Mouse (Mus musculus) forebrain, embryonic 14.5 days (tissue): ENCODE measurements around the gene Slco2b1. TPM values are rescaled to one million over a fixed set of nuclear protein-coding genes. Genes with fewer than 3 reads are reported as not detected.

Experiments used
- ATAC-seq: fragments of 200-750 bp; cut with Nextera tagmentation; 2 replicates; pipeline ENCODE4 v1.8.0; 2017; ENCODE audit warnings: mild to moderate bottlenecking, moderate library complexity
- DNase-seq: peaks from one replicate; pipeline ENCODE4 v3.0.0-alpha.2; 2015; ENCODE audit warnings: low spot score
- H3K27ac ChIP-seq: fragments of 300-500 bp; sonication (generic); 2 replicates; pipeline ENCODE4 v1.5.1; 2014; ENCODE audit warnings: low read depth, mild to moderate bottlenecking, control low read depth, low read length, moderate library complexity
- H3K27me3 ChIP-seq: fragments of 300-500 bp; sonication (generic); replicated peaks from 2 replicates; pipeline ENCODE4 v1.6.1; 2014; ENCODE audit warnings: low read length, control low read depth, mixed read lengths; ENCODE audit not compliant: control insufficient read depth, insufficient read depth
- H3K36me3 ChIP-seq: fragments of 300-500 bp; sonication (generic); 2 replicates; pipeline ENCODE4 v1.6.1; 2014; ENCODE audit warnings: low read length, control low read depth; ENCODE audit not compliant: control insufficient read depth, insufficient read depth
- H3K4me1 ChIP-seq: fragments of 300-500 bp; sonication (generic); 2 replicates; pipeline ENCODE4 v1.6.1; 2014; ENCODE audit warnings: antibody characterized with exemption, low read length, control low read depth; ENCODE audit not compliant: control insufficient read depth, insufficient read depth
- H3K4me2 ChIP-seq: fragments of 300-500 bp; sonication (generic); 2 replicates; pipeline ENCODE4 v1.6.1; 2014; ENCODE audit warnings: mild to moderate bottlenecking, control low read depth, low read length
- H3K4me3 ChIP-seq: fragments of 300-500 bp; sonication (generic); 2 replicates; pipeline ENCODE4 v1.5.1; 2014; ENCODE audit warnings: low read depth, low read length, control low read depth
- H3K9ac ChIP-seq: fragments of 300-500 bp; sonication (generic); 2 replicates; pipeline ENCODE4 v1.6.1; 2014; ENCODE audit warnings: mild to moderate bottlenecking, low read length, control low read depth, moderate library complexity
- H3K9me3 ChIP-seq: fragments of 300-500 bp; sonication (generic); replicated peaks from 2 replicates; pipeline ENCODE4 v1.6.1; 2016; ENCODE audit warnings: low read length, control low read depth, mixed read lengths; ENCODE audit not compliant: control insufficient read depth
- WGBS: fragments of 180-500 bp; shearing (Covaris S2); extraction: QIAGEN DNeasy Blood & Tissue Kit; methylation state at CpG from one replicate; pipeline ENCODE4 v1.1.7; 2014; 5-methylcytosine and 5-hydroxymethylcytosine counted together
- polyA plus RNA-seq: library from polyadenylated mRNA; unstranded; fragments of >200 nt; fragmentation: Nextera tagmentation; extraction: Ambion mirVana; gene quantifications from 2 replicates; pipeline ENCODE4 v1.2.1, GENCODE M21; 2014

Gene Slco2b1
- polyA plus RNA-seq, 1 experiment from 2014 or later = 3.4 TPM

- no peaks in the 10 kb centered on the region for H3K36me3 ChIP-seq
- H3K9me3 ChIP-seq = no peaks in the 10 kb centered on the region
- H3K4me1 ChIP-seq = peaks cover 4% of the 10 kb centered on the region; the same call in 1 of the 2 replicates
- H3K4me2 ChIP-seq = no peak overlapping the region
- H3K4me3 ChIP-seq = no peak overlapping the region
- no peak for DNase-seq
- no peak; the same call in 1 of the 2 replicates for ATAC-seq
- H3K9ac ChIP-seq = no peak overlapping the region
- 64% methylated on average over 11 of the region's 11 CpGs for WGBS
- no peak overlapping the region for H3K27ac ChIP-seq
- H3K27me3 ChIP-seq = no peaks in the 10 kb centered on the region
Observed at GRCm38 (mm10) chr7:99664571-99665485, 46.3 kb downstream of the Slco2b1 start.

DNA sequence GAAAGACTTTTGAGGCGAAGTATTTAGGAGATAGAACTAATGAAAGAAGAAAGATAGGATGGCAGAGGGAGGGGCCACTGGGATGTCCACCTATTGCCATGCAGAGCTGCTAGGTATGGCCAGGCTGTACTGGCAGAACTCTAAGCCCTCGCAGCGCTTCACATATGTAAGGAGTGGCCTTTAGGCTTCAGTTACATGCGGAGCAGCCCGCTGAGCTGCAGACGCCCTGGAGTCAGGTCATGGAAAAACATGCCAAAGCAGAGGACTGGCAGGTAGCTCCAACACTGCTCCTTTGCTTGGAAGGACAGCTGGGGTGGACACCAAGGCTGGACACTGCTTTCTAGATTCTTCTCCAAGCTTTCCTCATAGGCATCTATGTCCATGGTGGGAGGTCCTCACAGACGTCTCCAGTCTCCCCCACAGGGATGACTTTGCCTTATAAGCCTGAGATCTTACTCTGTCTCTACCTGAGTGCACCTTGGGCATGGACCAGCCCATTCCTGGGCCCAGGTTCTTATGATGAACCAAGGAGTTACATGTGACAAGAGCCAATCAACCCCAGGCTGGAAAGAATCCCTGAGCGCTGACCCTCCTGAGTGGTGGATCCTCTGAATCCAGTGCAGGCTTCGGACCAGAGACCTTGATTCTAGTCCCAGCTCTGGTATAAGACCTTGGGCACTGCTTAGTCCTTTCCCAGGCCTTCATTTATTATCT lies 47.5 kb downstream of the Slco2b1 start:
- ATAC-seq (no peak), DNase-seq (no peak)
- H3K36me3 ChIP-seq = no peaks in the 10 kb centered on the region
- no peaks in the 10 kb centered on the region for H3K27me3 ChIP-seq
- H3K4me3 ChIP-seq = no peak overlapping the region
- H3K27ac ChIP-seq = no peak overlapping the region
- no peaks in the 10 kb centered on the region for H3K9me3 ChIP-seq
- H3K9ac ChIP-seq = no peak overlapping the region
- peaks cover 4% of the 10 kb centered on the region; the same call in 1 of the 2 replicates for H3K4me1 ChIP-seq
- 91% methylated on average over 9 of the region's 9 CpGs for WGBS
- no peak overlapping the region for H3K4me2 ChIP-seq

DNA sequence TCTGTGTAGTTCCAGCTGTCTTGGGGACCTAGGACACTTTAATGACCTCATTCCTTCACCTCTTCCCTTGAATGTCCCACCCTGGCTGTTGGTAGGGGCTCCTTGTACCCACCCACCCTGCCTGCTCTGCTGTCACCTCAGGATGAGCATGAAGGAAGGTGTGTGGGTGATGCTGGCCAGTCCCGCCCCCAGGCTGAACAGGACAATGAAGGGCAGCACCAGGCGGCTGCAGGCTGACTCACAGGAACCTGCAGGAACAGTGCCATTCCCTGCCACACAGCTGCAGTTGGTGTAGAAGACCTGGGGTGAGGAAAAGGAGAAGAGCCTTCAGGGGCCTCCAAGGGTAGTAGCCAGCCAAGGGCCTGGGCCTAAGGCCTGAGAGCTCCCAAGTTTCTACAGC lies 48.8 kb downstream of the Slco2b1 start:
- DNase-seq (no peak), ATAC-seq (no peak)
- Histone ChIP-seq H3K27ac (no peak overlapping the region), H3K36me3 (no peaks in the 10 kb centered on the region), H3K4me1 (peaks cover 4% of the 10 kb centered on the region; the same call in 1 of the 2 replicates), H3K9ac (no peak overlapping the region), H3K4me2 (no peak overlapping the region), H3K4me3 (no peak overlapping the region), H3K9me3 (no peaks in the 10 kb centered on the region), H3K27me3 (no peaks in the 10 kb centered on the region)
- 78% methylated on average over 2 of the region's 2 CpGs for WGBS

DNA sequence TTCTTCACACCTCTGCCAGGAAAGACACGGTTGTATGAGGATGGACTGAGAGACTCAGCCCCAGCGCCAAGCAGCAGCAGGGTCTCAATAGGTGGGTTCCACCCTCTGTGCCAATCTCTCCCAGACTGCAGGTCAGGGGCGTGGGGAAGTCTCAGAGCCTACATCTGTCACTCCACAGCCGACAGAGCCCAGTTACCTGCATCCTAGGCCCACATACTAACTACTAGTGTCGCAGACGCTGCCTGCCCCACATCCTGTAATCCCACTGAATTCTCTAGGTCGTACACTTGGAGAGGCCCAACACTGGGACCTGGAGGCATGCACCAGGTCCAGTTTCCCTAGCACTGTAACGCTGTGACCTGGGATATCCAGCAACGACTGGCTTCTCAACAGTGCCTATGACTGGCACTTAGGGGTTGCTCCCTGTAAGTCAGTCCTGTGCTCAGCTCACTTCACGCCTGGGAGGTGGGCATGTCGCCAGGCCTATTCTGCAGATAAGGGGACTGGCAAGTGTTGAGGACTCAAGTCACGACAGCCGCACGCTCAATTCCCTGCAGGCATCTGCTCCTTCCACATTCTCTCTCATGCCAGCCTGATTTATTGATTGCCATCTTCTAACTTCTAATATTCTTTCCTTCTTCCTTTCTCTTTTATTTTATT lies 49.4 kb downstream of the Slco2b1 start:
- Histone ChIP-seq H3K9ac (no peak overlapping the region), H3K4me1 (peaks cover 4% of the 10 kb centered on the region; the same call in 1 of the 2 replicates), H3K4me2 (no peak overlapping the region), H3K4me3 (no peak overlapping the region), H3K36me3 (no peaks in the 10 kb centered on the region), H3K9me3 (no peaks in the 10 kb centered on the region), H3K27me3 (no peaks in the 10 kb centered on the region), H3K27ac (no peak overlapping the region)
- ATAC-seq (peak; percentile 42; the same call in 1 of the 2 replicates), DNase-seq (peak; percentile 67)
- 68% methylated on average over 14 of the region's 14 CpGs for WGBS

DNA sequence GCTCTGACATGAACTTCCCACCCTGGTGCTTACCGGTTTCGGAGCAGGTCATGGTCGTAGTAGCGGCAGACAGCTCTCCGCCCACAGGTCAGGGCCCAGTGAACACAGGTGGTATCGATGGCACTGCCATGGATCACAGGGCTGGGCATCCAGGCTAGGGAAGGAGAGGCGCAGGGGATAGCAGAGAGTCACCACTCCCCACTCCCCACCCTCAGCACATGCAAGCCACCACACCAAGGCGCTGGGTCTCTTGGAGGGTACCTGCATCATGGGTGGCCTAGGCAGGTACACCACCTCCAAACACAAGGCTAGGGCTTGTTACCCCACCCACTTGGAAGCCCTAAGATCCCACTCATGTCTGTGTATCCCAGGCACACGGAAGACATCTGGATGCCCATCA lies 50.1 kb downstream of the Slco2b1 start:
- Histone ChIP-seq H3K9ac (no peak overlapping the region), H3K4me2 (no peak overlapping the region), H3K27me3 (no peaks in the 10 kb centered on the region), H3K4me1 (peaks cover 4% of the 10 kb centered on the region; the same call in 1 of the 2 replicates), H3K27ac (no peak overlapping the region), H3K9me3 (no peaks in the 10 kb centered on the region), H3K4me3 (no peak overlapping the region), H3K36me3 (no peaks in the 10 kb centered on the region)
- WGBS = 92% methylated on average over 9 of the region's 9 CpGs
- ATAC-seq = no peak
- no peak for DNase-seq

DNA sequence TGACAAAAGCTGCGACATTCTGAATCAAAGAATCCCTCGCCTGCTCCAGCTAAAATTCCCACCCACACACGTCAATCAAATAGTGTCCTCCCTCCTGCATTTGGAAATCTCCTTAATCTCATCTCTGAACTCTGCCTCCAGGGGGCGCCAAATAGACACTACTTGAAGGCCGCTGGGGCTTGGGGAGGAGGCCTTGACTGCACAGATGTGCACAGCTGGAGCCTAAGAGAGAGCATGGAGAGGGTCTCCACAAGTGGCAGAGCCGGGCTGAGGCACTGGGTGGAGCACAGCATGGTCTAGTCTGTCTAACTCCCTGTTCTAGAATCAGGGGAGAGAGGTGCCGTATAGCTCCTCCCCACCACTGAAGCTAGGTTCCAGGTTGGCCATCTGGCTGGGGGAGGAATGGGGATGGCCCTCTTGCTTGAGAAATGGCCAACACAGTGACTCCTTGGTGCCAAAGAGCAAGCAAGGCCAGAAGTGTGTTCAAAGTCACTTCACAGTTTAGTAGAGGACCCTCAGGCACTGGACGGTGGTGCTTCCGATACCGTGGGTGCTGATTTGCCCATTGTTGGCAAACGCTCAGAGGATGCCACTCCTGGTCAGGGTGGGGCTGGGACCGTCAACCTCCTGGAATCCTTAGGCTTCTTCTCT lies 51.6 kb downstream of the Slco2b1 start:
- H3K9me3 ChIP-seq = no peaks in the 10 kb centered on the region
- DNase-seq = peak; percentile 77
- no peak overlapping the region for H3K4me3 ChIP-seq
- H3K4me2 ChIP-seq = no peak overlapping the region
- no peaks in the 10 kb centered on the region for H3K27me3 ChIP-seq
- 50% methylated on average over 12 of the region's 12 CpGs for WGBS
- H3K9ac ChIP-seq = no peak overlapping the region
- peaks cover under 1% of the 10 kb centered on the region; the same call in 1 of the 2 replicates for H3K4me1 ChIP-seq
- no peaks in the 10 kb centered on the region for H3K36me3 ChIP-seq
- H3K27ac ChIP-seq = no peak overlapping the region
- 0 out of 2 replicates have a peak, but pooled peaks have one; percentile 50 for ATAC-seq

GRCm38 (mm10) chr7:99654244-99654643 lies 56.9 kb downstream of the Slco2b1 start:
- no peak for DNase-seq

GRCm38 (mm10) chr7:99649585-99649984 lies 61.6 kb downstream of the Slco2b1 start:
- Histone ChIP-seq H3K4me1 (no peaks in the 10 kb centered on the region), H3K27me3 (no peaks in the 10 kb centered on the region), H3K4me3 (no peak overlapping the region), H3K4me2 (no peak overlapping the region), H3K9ac (no peak overlapping the region), H3K36me3 (no peaks in the 10 kb centered on the region), H3K27ac (no peak overlapping the region), H3K9me3 (no peaks in the 10 kb centered on the region)
- WGBS = 38% methylated on average over 4 of the region's 4 CpGs
- ATAC-seq (no peak), DNase-seq (no peak)

More at GRCm38 (mm10) chr7:99654244-99654643, 56.9 kb downstream of the Slco2b1 start:
- Histone ChIP-seq H3K4me1 (no peaks in the 10 kb centered on the region), H3K27ac (no peak overlapping the region), H3K9me3 (no peaks in the 10 kb centered on the region), H3K4me2 (no peak overlapping the region), H3K4me3 (no peak overlapping the region), H3K27me3 (no peaks in the 10 kb centered on the region), H3K36me3 (no peaks in the 10 kb centered on the region), H3K9ac (no peak overlapping the region)
- WGBS = 88% methylated on average over 11 of the region's 11 CpGs
- no peak for ATAC-seq
